Mouse (Mus musculus): ENCODE measurements around the gene Acox2. TPM values are rescaled to one million over a fixed set of nuclear protein-coding genes. Genes with fewer than 3 reads are reported as not detected.

The Acox2 gene
- not detected in 2 replicates for polyA plus RNA-seq (2012; ENCODE audit: low replicate concordance)

GRCm38 (mm10) chr14:8259166-8259565 lies at the start of gene Acox2:
Acox2 (minus strand) TSS chr14:8259353.

GRCm38 (mm10) chr14:8213803-8214224 lies 45.3 kb downstream of the Acox2 start, which contains the start of gene Kctd6:
Kctd6 (plus strand) TSS chr14:8214140.

Other genes with a start within 250 kb of the Acox2 start
- gene Rpp14, start 179.0 kb downstream of the Acox2 start, polyA plus RNA-seq (2012; ENCODE audit: low replicate concordance), result 2.3 and 3.2 TPM in 2 replicates
- gene Pxk, start 161.1 kb downstream of the Acox2 start, polyA plus RNA-seq (2012; ENCODE audit: low replicate concordance), result 27.7 and 62.0 TPM in 2 replicates
- gene Pdhb, start 86.3 kb downstream of the Acox2 start, polyA plus RNA-seq (2012; ENCODE audit: low replicate concordance), result 40.2 and 42.2 TPM in 2 replicates
- 2.1 and 2.6 TPM in 2 replicates for gene Kctd6, start 45.2 kb downstream of the Acox2 start, polyA plus RNA-seq (2012; ENCODE audit: low replicate concordance)
- gene Fam107a, start 58.7 kb upstream of the Acox2 start, polyA plus RNA-seq (2012; ENCODE audit: low replicate concordance), result not detected in 2 replicates
- not detected in 2 replicates for gene Oit1, start 119.4 kb upstream of the Acox2 start, polyA plus RNA-seq (2012; ENCODE audit: low replicate concordance)

Measured in hematopoietic multipotent progenitor cell, adult 10-12 weeks (in vitro differentiated cells).